Mouse (Mus musculus): Measurements from ENCODE around the gene Creb3l2. TPM values are rescaled to one million over a fixed set of nuclear protein-coding genes. Genes with fewer than 3 reads are reported as not detected.

Creb3l2 gene
- polyA plus RNA-seq, 1 experiment from 2014 or later: 10.4 TPM

DNA sequence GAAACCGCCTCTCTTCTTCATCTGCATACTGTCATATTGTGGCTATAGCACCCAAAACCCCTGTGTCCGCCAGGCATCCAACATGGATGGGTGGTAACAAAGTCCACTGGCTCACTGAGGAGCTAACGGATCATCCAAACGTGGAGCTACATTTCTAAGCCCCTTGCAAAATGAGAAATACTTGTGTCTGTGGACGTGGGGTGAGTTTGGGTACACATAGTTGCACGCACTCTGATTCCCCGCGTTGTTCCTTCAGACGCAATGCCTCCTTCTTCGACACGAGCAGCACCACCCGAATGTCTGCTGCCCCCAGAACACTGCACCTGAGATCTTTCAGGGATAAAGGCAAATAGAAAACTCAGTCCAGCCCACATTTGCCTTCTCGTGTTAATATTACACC lies 4.9 kb downstream of the Creb3l2 start:
- no peaks in the 10 kb centered on the region for H3K4me1 ChIP-seq (replicated peaks; ENCODE audit: control insufficient read depth, insufficient read depth, low read length)
- no peak overlapping the region for H3K9ac ChIP-seq (ENCODE audit: low read depth, low read length)
- DNase-seq (ENCODE audit: low spot score) (no peak), ATAC-seq (ENCODE audit: low FRiP score) (no peak)
- H3K27ac ChIP-seq (ENCODE audit: low read depth, low read length): no peak overlapping the region
- H3K9me3 ChIP-seq (ENCODE audit: control insufficient read depth, low read length): no peaks in the 10 kb centered on the region
- 86% methylated on average over 13 of the region's 13 CpGs for WGBS
- no peak overlapping the region for H3K4me3 ChIP-seq (ENCODE audit: low read depth, low read length)
- no peaks in the 10 kb centered on the region for H3K27me3 ChIP-seq (ENCODE audit: control insufficient read depth, insufficient read depth, low read length)
- H3K4me2 ChIP-seq (replicated peaks; ENCODE audit: low read depth, low read length): no peak overlapping the region
- H3K36me3 ChIP-seq (ENCODE audit: control insufficient read depth, insufficient read depth, low read length): no peaks in the 10 kb centered on the region

DNA sequence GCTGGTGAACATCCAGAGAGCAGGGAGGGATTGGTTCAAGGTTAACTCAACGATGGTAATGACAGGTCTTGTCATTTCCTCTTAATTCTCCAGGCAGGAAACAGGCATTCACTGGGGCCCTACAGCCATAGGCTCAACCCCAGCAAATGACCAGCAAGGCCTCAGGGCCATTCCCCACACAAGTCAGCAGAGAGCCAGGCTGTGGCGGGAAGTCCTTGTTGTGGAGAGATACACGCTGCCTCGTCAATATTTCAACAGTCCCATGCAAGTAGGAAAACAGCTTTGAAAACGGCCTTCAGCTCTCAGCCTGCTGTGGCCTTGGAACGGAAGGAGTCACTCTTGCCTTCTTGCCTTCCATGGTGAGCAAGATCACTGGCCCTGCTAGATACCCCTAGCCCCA lies 6.6 kb downstream of the Creb3l2 start:
- ATAC-seq (ENCODE audit: low FRiP score) (no peak), DNase-seq (ENCODE audit: low spot score) (no peak)

DNA sequence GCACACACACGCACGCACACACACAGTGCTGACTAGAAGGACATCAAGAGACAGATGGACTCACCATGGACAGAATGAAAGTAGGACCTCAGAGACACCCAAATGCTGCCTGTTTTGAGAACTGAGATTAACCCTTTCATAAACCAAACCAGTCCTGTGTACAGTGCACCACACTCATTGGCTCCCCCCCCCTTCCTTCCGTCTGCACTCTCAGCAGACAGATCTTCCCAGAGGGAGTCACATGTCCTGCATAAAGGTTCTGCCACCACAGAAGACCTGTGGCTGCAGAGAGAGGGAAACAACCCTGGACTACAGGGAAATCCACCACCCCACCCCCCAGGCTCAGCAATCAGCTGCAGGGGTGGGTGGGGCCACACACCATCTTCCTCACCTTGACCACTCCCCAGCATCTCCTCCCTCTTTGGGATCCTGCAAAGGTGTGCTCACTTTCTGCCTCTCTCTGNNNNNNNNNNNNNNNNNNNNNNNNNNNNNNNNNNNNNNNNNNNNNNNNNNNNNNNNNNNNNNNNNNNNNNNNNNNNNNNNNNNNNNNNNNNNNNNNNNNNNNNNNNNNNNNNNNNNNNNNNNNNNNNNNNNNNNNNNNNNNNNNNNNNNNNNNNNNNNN lies 12.0 kb downstream of the Creb3l2 start:
- Histone ChIP-seq H3K27me3 (ENCODE audit: control insufficient read depth, insufficient read depth, low read length) (no peaks in the 10 kb centered on the region), H3K27ac (ENCODE audit: low read depth, low read length) (no peak overlapping the region; the same call in 1 of the 2 replicates), H3K36me3 (ENCODE audit: control insufficient read depth, insufficient read depth, low read length) (no peaks in the 10 kb centered on the region), H3K4me3 (ENCODE audit: low read depth, low read length) (no peak overlapping the region), H3K9ac (ENCODE audit: low read depth, low read length) (no peak overlapping the region), H3K4me2 (replicated peaks; ENCODE audit: low read depth, low read length) (no peak overlapping the region), H3K4me1 (replicated peaks; ENCODE audit: control insufficient read depth, insufficient read depth, low read length) (no peaks in the 10 kb centered on the region), H3K9me3 (ENCODE audit: control insufficient read depth, low read length) (no peaks in the 10 kb centered on the region)
- ATAC-seq (ENCODE audit: low FRiP score): no peak
- no peak for DNase-seq (ENCODE audit: low spot score)
- WGBS: 89% methylated on average over 3 of the region's 3 CpGs

More for the DNA sequence above, 6.6 kb downstream of the Creb3l2 start:
- Histone ChIP-seq H3K27me3 (ENCODE audit: control insufficient read depth, insufficient read depth, low read length) (no peaks in the 10 kb centered on the region), H3K36me3 (ENCODE audit: control insufficient read depth, insufficient read depth, low read length) (no peaks in the 10 kb centered on the region), H3K4me1 (replicated peaks; ENCODE audit: control insufficient read depth, insufficient read depth, low read length) (no peaks in the 10 kb centered on the region), H3K4me3 (ENCODE audit: low read depth, low read length) (no peak overlapping the region), H3K4me2 (replicated peaks; ENCODE audit: low read depth, low read length) (no peak overlapping the region), H3K9ac (ENCODE audit: low read depth, low read length) (no peak overlapping the region), H3K9me3 (ENCODE audit: control insufficient read depth, low read length) (no peaks in the 10 kb centered on the region), H3K27ac (ENCODE audit: low read depth, low read length) (no peak overlapping the region)
- 73% methylated on average over 6 of the region's 6 CpGs for WGBS

DNA sequence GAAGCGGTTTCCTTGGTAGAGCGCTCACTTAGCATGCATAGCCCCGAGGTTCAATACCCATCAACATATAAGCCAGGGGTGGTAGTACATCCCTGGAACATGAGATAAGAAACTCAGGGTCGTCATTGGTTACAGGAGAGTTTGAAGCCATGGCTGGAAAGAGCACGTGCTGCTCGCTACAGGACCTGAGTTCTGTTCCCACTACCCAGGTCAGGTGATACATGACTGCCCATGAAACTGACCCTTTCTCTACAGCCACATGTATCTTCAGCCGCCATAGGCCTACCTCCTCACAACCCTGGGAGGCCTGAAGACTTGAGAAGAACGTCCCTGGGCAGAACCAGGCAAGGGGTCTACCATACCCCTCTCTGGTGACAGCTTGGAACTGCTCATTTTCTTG lies 13.0 kb downstream of the Creb3l2 start:
- DNase-seq (ENCODE audit: low spot score) (no peak), ATAC-seq (ENCODE audit: low FRiP score) (no peak)
- Histone ChIP-seq H3K4me1 (replicated peaks; ENCODE audit: control insufficient read depth, insufficient read depth, low read length) (no peaks in the 10 kb centered on the region), H3K9me3 (ENCODE audit: control insufficient read depth, low read length) (no peaks in the 10 kb centered on the region), H3K9ac (ENCODE audit: low read depth, low read length) (no peak overlapping the region), H3K4me3 (ENCODE audit: low read depth, low read length) (no peak overlapping the region), H3K4me2 (replicated peaks; ENCODE audit: low read depth, low read length) (no peak overlapping the region), H3K27ac (ENCODE audit: low read depth, low read length) (no peak overlapping the region), H3K36me3 (ENCODE audit: control insufficient read depth, insufficient read depth, low read length) (no peaks in the 10 kb centered on the region), H3K27me3 (ENCODE audit: control insufficient read depth, insufficient read depth, low read length) (no peaks in the 10 kb centered on the region)
- 87% methylated on average over 8 of the region's 8 CpGs for WGBS

DNA sequence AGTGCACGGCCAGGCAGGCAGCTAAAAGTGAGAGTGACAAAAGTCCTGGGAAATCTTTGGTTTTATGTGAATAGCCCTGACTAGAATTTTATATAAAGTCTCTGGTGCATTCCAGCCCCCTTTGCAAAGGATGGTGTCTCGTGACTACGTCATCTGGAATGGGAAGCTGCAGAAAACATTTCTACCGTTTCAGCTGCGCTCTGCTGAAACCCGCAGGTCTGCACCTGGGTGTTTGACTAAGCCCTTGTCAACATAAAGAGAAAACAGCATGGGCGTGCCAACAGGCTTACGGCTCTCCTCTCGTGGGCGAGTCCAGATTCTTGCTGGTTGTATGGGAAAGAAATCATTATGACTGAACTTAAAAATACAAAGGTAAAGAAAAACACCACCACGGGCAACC lies 13.9 kb downstream of the Creb3l2 start:
- H3K27ac ChIP-seq (ENCODE audit: low read depth, low read length): no peak overlapping the region
- no peak for ATAC-seq (ENCODE audit: low FRiP score)
- no peak for DNase-seq (ENCODE audit: low spot score)
- no peak overlapping the region for H3K4me3 ChIP-seq (ENCODE audit: low read depth, low read length)
- no peaks in the 10 kb centered on the region for H3K27me3 ChIP-seq (ENCODE audit: control insufficient read depth, insufficient read depth, low read length)
- no peaks in the 10 kb centered on the region for H3K4me1 ChIP-seq (replicated peaks; ENCODE audit: control insufficient read depth, insufficient read depth, low read length)
- WGBS: 72% methylated on average over 11 of the region's 11 CpGs
- no peaks in the 10 kb centered on the region for H3K9me3 ChIP-seq (ENCODE audit: control insufficient read depth, low read length)
- no peak overlapping the region for H3K9ac ChIP-seq (ENCODE audit: low read depth, low read length)
- H3K4me2 ChIP-seq (replicated peaks; ENCODE audit: low read depth, low read length): no peak overlapping the region
- H3K36me3 ChIP-seq (ENCODE audit: control insufficient read depth, insufficient read depth, low read length): no peaks in the 10 kb centered on the region

DNA sequence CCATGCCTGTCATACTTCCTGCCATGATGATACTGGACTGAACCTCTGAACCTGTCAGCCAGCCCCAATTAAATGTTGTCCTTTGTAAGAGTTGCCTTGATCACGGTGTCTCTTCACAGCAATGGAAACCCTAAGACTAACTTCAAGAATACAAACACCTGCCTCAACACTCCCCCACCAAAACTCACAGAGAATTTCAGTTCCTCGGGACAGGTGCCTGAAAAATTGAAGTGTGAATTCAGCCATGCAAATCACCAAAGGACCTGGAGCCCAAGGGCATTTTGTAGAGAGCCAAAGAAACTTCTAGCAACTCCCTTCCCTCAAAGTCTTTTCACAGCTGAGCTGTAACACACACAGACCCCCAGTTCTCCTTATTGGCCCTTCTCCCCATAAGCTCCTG lies 15.3 kb downstream of the Creb3l2 start:
- 95% methylated on average over 2 of the region's 2 CpGs for WGBS
- no peaks in the 10 kb centered on the region for H3K9me3 ChIP-seq (ENCODE audit: control insufficient read depth, low read length)
- no peak overlapping the region for H3K4me3 ChIP-seq (ENCODE audit: low read depth, low read length)
- H3K27me3 ChIP-seq (ENCODE audit: control insufficient read depth, insufficient read depth, low read length): no peaks in the 10 kb centered on the region
- ATAC-seq (ENCODE audit: low FRiP score): no peak
- H3K36me3 ChIP-seq (ENCODE audit: control insufficient read depth, insufficient read depth, low read length): no peaks in the 10 kb centered on the region
- no peak for DNase-seq (ENCODE audit: low spot score)
- H3K4me1 ChIP-seq (replicated peaks; ENCODE audit: control insufficient read depth, insufficient read depth, low read length): no peaks in the 10 kb centered on the region
- H3K9ac ChIP-seq (ENCODE audit: low read depth, low read length): no peak overlapping the region
- H3K4me2 ChIP-seq (replicated peaks; ENCODE audit: low read depth, low read length): no peak overlapping the region
- no peak overlapping the region for H3K27ac ChIP-seq (ENCODE audit: low read depth, low read length)

DNA sequence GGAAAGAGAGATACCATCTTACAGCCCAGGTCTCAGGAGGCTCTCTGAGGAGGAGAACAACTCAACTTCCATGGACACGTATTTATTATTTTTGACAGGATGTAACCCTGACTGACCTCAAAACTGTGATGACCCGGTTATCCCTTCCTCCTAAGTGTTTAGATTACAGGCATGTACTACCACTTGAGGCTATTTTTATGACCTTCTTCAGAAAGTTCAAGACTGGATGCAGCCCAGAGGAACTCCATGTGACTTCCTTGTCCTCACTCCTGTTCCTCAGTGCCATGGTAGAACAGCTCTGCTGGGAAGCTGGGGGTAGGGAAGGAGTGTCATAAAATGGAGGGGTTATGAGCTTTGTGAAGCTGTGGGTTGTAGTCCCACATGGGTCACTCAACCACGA lies 16.1 kb downstream of the Creb3l2 start:
- Histone ChIP-seq H3K27me3 (ENCODE audit: control insufficient read depth, insufficient read depth, low read length) (no peaks in the 10 kb centered on the region), H3K4me2 (replicated peaks; ENCODE audit: low read depth, low read length) (no peak overlapping the region), H3K9ac (ENCODE audit: low read depth, low read length) (no peak overlapping the region), H3K36me3 (ENCODE audit: control insufficient read depth, insufficient read depth, low read length) (no peaks in the 10 kb centered on the region), H3K27ac (ENCODE audit: low read depth, low read length) (no peak overlapping the region), H3K4me3 (ENCODE audit: low read depth, low read length) (no peak overlapping the region), H3K4me1 (replicated peaks; ENCODE audit: control insufficient read depth, insufficient read depth, low read length) (no peaks in the 10 kb centered on the region), H3K9me3 (ENCODE audit: control insufficient read depth, low read length) (no peaks in the 10 kb centered on the region)
- 77% methylated on average over 3 of the region's 3 CpGs for WGBS
- ATAC-seq (ENCODE audit: low FRiP score): no peak
- DNase-seq (ENCODE audit: low spot score): no peak

DNA sequence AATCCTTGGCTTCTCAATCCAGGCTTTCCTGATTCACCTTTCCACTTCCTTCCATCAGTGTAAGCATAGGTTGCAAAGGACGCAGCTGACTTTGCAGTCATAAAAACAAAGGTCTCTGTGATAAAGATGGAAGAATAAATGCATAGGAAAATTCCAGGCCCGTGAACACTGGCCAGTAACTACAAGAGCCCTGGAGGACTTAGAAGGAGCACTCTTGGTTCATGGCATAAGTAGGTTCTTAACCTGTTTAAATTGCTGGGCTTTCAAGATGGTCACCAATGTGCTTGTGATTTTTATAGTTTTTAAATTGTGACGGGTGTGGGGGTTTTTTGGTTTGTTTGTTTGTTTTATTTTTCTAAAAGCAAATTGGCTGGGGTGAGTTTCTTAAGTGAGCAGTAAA lies 16.9 kb downstream of the Creb3l2 start:
- WGBS: 92% methylated on average over 3 of the region's 3 CpGs
- H3K9me3 ChIP-seq (ENCODE audit: control insufficient read depth, low read length): no peaks in the 10 kb centered on the region
- no peaks in the 10 kb centered on the region for H3K4me1 ChIP-seq (replicated peaks; ENCODE audit: control insufficient read depth, insufficient read depth, low read length)
- no peak overlapping the region for H3K4me3 ChIP-seq (ENCODE audit: low read depth, low read length)
- DNase-seq (ENCODE audit: low spot score) (no peak), ATAC-seq (ENCODE audit: low FRiP score) (no peak)
- H3K27me3 ChIP-seq (ENCODE audit: control insufficient read depth, insufficient read depth, low read length): no peaks in the 10 kb centered on the region
- no peaks in the 10 kb centered on the region for H3K36me3 ChIP-seq (ENCODE audit: control insufficient read depth, insufficient read depth, low read length)
- H3K9ac ChIP-seq (ENCODE audit: low read depth, low read length): no peak overlapping the region
- no peak overlapping the region for H3K4me2 ChIP-seq (replicated peaks; ENCODE audit: low read depth, low read length)
- H3K27ac ChIP-seq (ENCODE audit: low read depth, low read length): no peak overlapping the region

DNA sequence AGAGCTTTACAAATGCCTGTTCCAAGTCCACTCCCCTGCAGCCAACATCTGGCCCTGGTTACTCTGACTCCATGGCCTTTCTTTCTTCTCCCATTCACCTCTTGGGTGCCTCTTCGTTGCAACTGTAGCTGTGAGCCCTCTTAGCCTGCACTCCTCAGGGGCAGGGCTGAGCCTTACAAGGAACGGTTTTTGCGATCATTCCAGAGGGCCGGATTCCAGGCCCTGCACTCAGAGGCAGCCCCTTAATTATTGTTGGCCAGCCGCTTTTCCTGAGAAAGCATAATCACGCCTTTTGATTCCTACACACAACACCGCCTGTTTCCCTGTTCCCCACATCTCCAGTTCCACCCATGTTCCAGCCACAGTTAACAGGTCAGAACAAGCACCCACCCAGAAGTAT lies 17.6 kb downstream of the Creb3l2 start:
- Histone ChIP-seq H3K36me3 (ENCODE audit: control insufficient read depth, insufficient read depth, low read length) (no peaks in the 10 kb centered on the region), H3K4me1 (replicated peaks; ENCODE audit: control insufficient read depth, insufficient read depth, low read length) (no peaks in the 10 kb centered on the region), H3K9me3 (ENCODE audit: control insufficient read depth, low read length) (no peaks in the 10 kb centered on the region), H3K27ac (ENCODE audit: low read depth, low read length) (no peak overlapping the region), H3K4me2 (replicated peaks; ENCODE audit: low read depth, low read length) (no peak overlapping the region), H3K9ac (ENCODE audit: low read depth, low read length) (no peak overlapping the region), H3K27me3 (ENCODE audit: control insufficient read depth, insufficient read depth, low read length) (no peaks in the 10 kb centered on the region), H3K4me3 (ENCODE audit: low read depth, low read length) (no peak overlapping the region)
- DNase-seq (ENCODE audit: low spot score) (no peak), ATAC-seq (ENCODE audit: low FRiP score) (no peak)
- WGBS: 67% methylated on average over 7 of the region's 7 CpGs
